In the genomic region with DNA sequence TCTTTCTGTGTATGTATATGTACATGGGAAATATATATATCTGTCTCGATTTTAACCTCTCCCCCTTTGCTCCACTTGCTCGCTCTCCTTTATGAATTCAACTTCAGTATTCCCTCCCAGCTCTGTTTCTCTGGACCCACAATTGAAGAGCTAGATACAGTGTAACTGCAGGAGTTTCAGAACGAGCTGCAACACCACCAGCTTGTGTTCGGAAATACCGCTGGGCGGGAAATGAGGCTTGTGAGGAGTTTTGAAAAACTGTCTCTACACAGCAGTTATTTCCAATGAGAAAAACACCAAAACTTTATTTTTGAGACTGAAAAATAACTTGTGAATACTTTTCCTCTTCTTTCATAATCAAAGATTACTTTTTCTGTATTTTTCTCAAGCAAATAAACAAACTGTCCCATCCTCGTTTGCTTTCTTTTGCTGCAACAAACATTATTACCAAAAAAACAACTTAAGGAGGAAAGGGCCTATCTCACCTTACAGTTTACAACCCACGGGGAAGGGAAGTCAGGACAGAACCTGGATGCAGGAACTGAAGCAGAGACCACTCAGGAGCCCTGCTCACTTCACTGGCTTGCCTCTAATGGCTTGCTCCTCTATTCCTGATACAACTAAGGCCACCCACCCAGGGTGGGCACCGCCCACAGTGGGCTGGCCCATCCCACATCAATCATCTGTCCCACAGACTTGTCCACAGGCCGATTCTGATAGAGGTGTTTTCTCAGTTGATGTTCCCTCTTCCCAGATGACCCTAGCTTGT, we compare ENCODE assay signal across 8 mouse cellular contexts. TPM values are rescaled to one million over a fixed set of nuclear protein-coding genes. Genes with fewer than 3 reads are reported as not detected.
DNase-seq lines count a peak whose midpoint lies in the region; ATAC-seq and TF ChIP-seq lines count a peak whose summit lies in the region.

No protein-coding gene starts in this region.

- peaks cover 11% of the 10 kb centered on the region; the same call in 1 of the 2 replicates for H3K4me1 ChIP-seq in intestine, embryonic 14.5 days (replicated peaks; ENCODE audit: control insufficient read depth, insufficient read depth, low read length)
- 0 out of 2 replicates have a peak, but pooled peaks cover 2% of the 10 kb centered on the region for H3K4me1 ChIP-seq in intestine, embryonic 15.5 days (replicated peaks)
- H3K4me1 ChIP-seq in MEL (ENCODE audit: control insufficient read depth in 1 of 2, insufficient read depth in 2 of 2, low read length in 2 of 2): peaks cover 12 to 25% of the 10 kb centered on the region in 2 experiments
- H3K4me1 ChIP-seq in neural tube, embryonic 11.5 days (ENCODE audit: control insufficient read depth, insufficient read depth, low read length): peaks cover 19% of the 10 kb centered on the region

- TF ChIP-seq CTCF in MEL (IDR thresholded peaks at IDR 0.05 in 2 of 3, conservative IDR thresholded peaks at IDR 0.05 in 1 of 3; ENCODE audit: control insufficient read depth in 1 of 3, insufficient read depth in 1 of 3, low read depth in 2 of 3, low read length in 3 of 3, poor library complexity in 1 of 3, severe bottlenecking in 1 of 3): no peak

- 49% methylated on average over 10 of the region's 10 CpGs for WGBS in intestine, embryonic 14.5 days
- WGBS in intestine, embryonic 15.5 days: 50% methylated on average over 10 of the region's 10 CpGs
- 49% methylated on average over 10 of the region's 10 CpGs for WGBS in neural tube, embryonic 11.5 days

- no peaks in the 10 kb centered on the region for H3K27me3 ChIP-seq in intestine, embryonic 14.5 days (replicated peaks; ENCODE audit: control insufficient read depth, insufficient read depth, low read length)
- H3K27me3 ChIP-seq in intestine, embryonic 15.5 days (replicated peaks): no peaks in the 10 kb centered on the region
- H3K27me3 ChIP-seq in MEL (ENCODE audit: control insufficient read depth in 1 of 2, insufficient read depth in 2 of 2, low read length in 2 of 2): no peaks in the 10 kb centered on the region
- H3K27me3 ChIP-seq in neural tube, embryonic 11.5 days (ENCODE audit: control insufficient read depth, insufficient read depth, low read length): no peaks in the 10 kb centered on the region

- H3K27ac ChIP-seq in intestine, embryonic 14.5 days (ENCODE audit: low read depth): no peak overlapping the region
- no peak overlapping the region for H3K27ac ChIP-seq in intestine, embryonic 15.5 days
- H3K27ac ChIP-seq in MEL (ENCODE audit: control insufficient read depth, low read depth, low read length): peak overlapping the region; percentile 97
- H3K27ac ChIP-seq in neural tube, embryonic 11.5 days (ENCODE audit: low read depth, low read length): no peak overlapping the region

- TF ChIP-seq EP300 in MEL (IDR thresholded peaks at IDR 0.05; ENCODE audit: low read depth in 1 of 2, low read length in 2 of 2): peak in 1 of 2 experiments; percentile 26; a peak in 1 of 4 replicates

- DNase-seq in intestine, embryonic 14.5 days (ENCODE audit: low spot score): no peak
- peak; percentile 91 for DNase-seq in MEL (ENCODE audit: low read depth, low spot score)
- peak; percentile 43 for DNase-seq in neural tube, embryonic 11.5 days (ENCODE audit: low spot score)
- DNase-seq in frontal cortex, postnatal 10 days (ENCODE audit: low spot score in 2 of 2): no peak
- no peak for DNase-seq in layer of hippocampus, adult 11-12 months (ENCODE audit: low spot score)
- no peak for DNase-seq in kidney, postnatal 36 days

- no peaks in the 10 kb centered on the region for H3K9me3 ChIP-seq in intestine, embryonic 14.5 days (ENCODE audit: control insufficient read depth, low read length)
- H3K9me3 ChIP-seq in intestine, embryonic 15.5 days: no peaks in the 10 kb centered on the region
- no peaks in the 10 kb centered on the region for H3K9me3 ChIP-seq in MEL (replicated peaks; ENCODE audit: insufficient read depth, low read length)
- H3K9me3 ChIP-seq in neural tube, embryonic 11.5 days (ENCODE audit: control insufficient read depth, low read length): no peaks in the 10 kb centered on the region

- TF ChIP-seq POLR2A in MEL (IDR thresholded peaks at IDR 0.05; ENCODE audit: control insufficient read depth in 1 of 2, insufficient read depth in 1 of 2, low read depth in 1 of 2, low read length in 2 of 2, poor library complexity in 1 of 2): peak; percentile 69 to 99

- ATAC-seq in intestine, embryonic 14.5 days (replicated peaks; ENCODE audit: low FRiP score, low TSS enrichment, low read depth): no peak
- ATAC-seq in intestine, embryonic 15.5 days: no peak
- ATAC-seq in erythroblast, adult 5-6 weeks (replicated peaks; ENCODE audit: low FRiP score, poor library complexity, severe bottlenecking): peak; percentile 77
- no peak for ATAC-seq in neural tube, embryonic 11.5 days (ENCODE audit: insufficient read depth, low FRiP score, low TSS enrichment)

- no peak overlapping the region for H3K9ac ChIP-seq in intestine, embryonic 14.5 days (ENCODE audit: low read length)
- no peak overlapping the region for H3K9ac ChIP-seq in intestine, embryonic 15.5 days
- H3K9ac ChIP-seq in MEL (ENCODE audit: control insufficient read depth, low read depth, low read length, poor library complexity, severe bottlenecking): peak overlapping the region; percentile 98
- no peak overlapping the region for H3K9ac ChIP-seq in neural tube, embryonic 11.5 days (ENCODE audit: low read length)

- peak overlapping the region; percentile 91; the same call in 1 of the 2 replicates for H3K4me2 ChIP-seq in intestine, embryonic 14.5 days (ENCODE audit: low read length)
- no peak overlapping the region for H3K4me2 ChIP-seq in intestine, embryonic 15.5 days (replicated peaks)
- no peak overlapping the region for H3K4me2 ChIP-seq in neural tube, embryonic 11.5 days (ENCODE audit: low read depth)

- H3K79me2 ChIP-seq in MEL (ENCODE audit: control insufficient read depth, insufficient read depth, low read length, poor library complexity): peaks cover 30% of the 10 kb centered on the region

- H3K36me3 ChIP-seq in intestine, embryonic 14.5 days (ENCODE audit: control insufficient read depth, insufficient read depth, low read length): no peaks in the 10 kb centered on the region
- no peaks in the 10 kb centered on the region for H3K36me3 ChIP-seq in intestine, embryonic 15.5 days
- peaks cover 0 to 30% of the 10 kb centered on the region in 2 experiments; a peak in 3 of 4 replicates for H3K36me3 ChIP-seq in MEL (ENCODE audit: control insufficient read depth in 1 of 2, insufficient read depth in 2 of 2, low read length in 2 of 2)
- no peaks in the 10 kb centered on the region for H3K36me3 ChIP-seq in neural tube, embryonic 11.5 days (ENCODE audit: control insufficient read depth, insufficient read depth, low read length)

- 0 out of 2 replicates have a peak overlapping the region, but pooled peaks have one; percentile 87 for H3K4me3 ChIP-seq in intestine, embryonic 14.5 days (ENCODE audit: low read depth, low read length)
- no peak overlapping the region for H3K4me3 ChIP-seq in intestine, embryonic 15.5 days (replicated peaks)
- H3K4me3 ChIP-seq in MEL (ENCODE audit: control insufficient read depth in 1 of 2, insufficient read depth in 1 of 2, low read depth in 2 of 2, low read length in 2 of 2): peak overlapping the region; percentile 80 to 86
- H3K4me3 ChIP-seq in neural tube, embryonic 11.5 days (ENCODE audit: low read depth, low read length): no peak overlapping the region

- TF ChIP-seq RAD21 in MEL (IDR thresholded peaks at IDR 0.05; ENCODE audit: low read depth, low read length): no peak

TF ChIP-seq in MEL, 35 proteins besides CTCF, POLR2A, EP300 and RAD21 (continues in another document):
- no peak for TF ChIP-seq ETS1 (IDR thresholded peaks at IDR 0.05; ENCODE audit: low read depth, low read length)
- TF ChIP-seq SIN3A (IDR thresholded peaks at IDR 0.05; ENCODE audit: low read length): peak; percentile 82
- peak; percentile 46; the same call in 1 of the 2 replicates for TF ChIP-seq RCOR1 (IDR thresholded peaks at IDR 0.05; ENCODE audit: low read depth, low read length)
- TF ChIP-seq MAZ (IDR thresholded peaks at IDR 0.05; ENCODE audit: low read depth, low read length): peak; percentile 46; the same call in 1 of the 2 replicates
- peak; percentile 94 for TF ChIP-seq CHD1 (IDR thresholded peaks at IDR 0.05; ENCODE audit: low read depth, low read length)
- TF ChIP-seq TBP (IDR thresholded peaks at IDR 0.05; ENCODE audit: low read depth, low read length): peak; percentile 93
- 0 out of 2 replicates have a peak, but pooled peaks have one; percentile 19 for TF ChIP-seq MAX (IDR thresholded peaks at IDR 0.05; ENCODE audit: low read length)
- 0 out of 2 replicates have a peak, but pooled peaks have one; percentile 22 for TF ChIP-seq GATA1 (IDR thresholded peaks at IDR 0.05; ENCODE audit: low read depth, low read length)
- peak; percentile 74 for TF ChIP-seq TCF12 (IDR thresholded peaks at IDR 0.05; ENCODE audit: low read depth, low read length)
- TF ChIP-seq MXI1 (IDR thresholded peaks at IDR 0.05; ENCODE audit: low read depth, low read length): peak; percentile 76
- no peak for TF ChIP-seq ZKSCAN1 (IDR thresholded peaks at IDR 0.05; ENCODE audit: low read depth, low read length)
- TF ChIP-seq ZNF384 (IDR thresholded peaks at IDR 0.05; ENCODE audit: low read depth, low read length): no peak
- TF ChIP-seq JUND (IDR thresholded peaks at IDR 0.05; ENCODE audit: low read depth, low read length): 0 out of 2 replicates have a peak, but pooled peaks have one; percentile 37
- TF ChIP-seq E2F4 (IDR thresholded peaks at IDR 0.05; ENCODE audit: borderline replicate concordance, low read depth, low read length): peak; percentile 83
- no peak for TF ChIP-seq MYB (IDR thresholded peaks at IDR 0.05; ENCODE audit: low read depth, low read length)
- TF ChIP-seq NRF1 (IDR thresholded peaks at IDR 0.05; ENCODE audit: insufficient read depth, low read depth, low read length, poor library complexity, severe bottlenecking): no peak
- no peak for TF ChIP-seq TAL1 (IDR thresholded peaks at IDR 0.05; ENCODE audit: low read length)
- TF ChIP-seq HCFC1 (IDR thresholded peaks at IDR 0.05; ENCODE audit: low read depth, low read length): peak; percentile 60; the same call in 1 of the 2 replicates
- TF ChIP-seq UBTF (IDR thresholded peaks at IDR 0.05; ENCODE audit: borderline replicate concordance, insufficient read depth, low read depth, low read length): no peak

RNA-seq across cellular contexts. Expression of a gene that starts 1.3 kb away (rescaled TPM):
- polyA plus RNA-seq in intestine, embryonic 14.5 days (2014; fragmentation: Nextera tagmentation; extraction: Ambion mirVana): 25.9 and 27.9 TPM in 2 replicates
- polyA plus RNA-seq in intestine, embryonic 15.5 days (2015; fragmentation: Nextera tagmentation; extraction: Ambion mirVana): 19.0 and 23.6 TPM in 2 replicates
- total RNA-seq in MEL (2012; rRNA removed): 25.6 and 28.9 TPM in 2 replicates
- polyA plus RNA-seq in MEL (2012; ENCODE audit: insufficient read depth in 1 of 2, insufficient read length in 2 of 2, low read depth in 1 of 2, low replicate concordance in 2 of 2, missing spikeins in 1 of 2): 10 to 100 TPM in 1 of 2 experiments, not detected in 1; 31.0 TPM
- 19.8 and 29.7 TPM in 2 replicates for total RNA-seq in erythroblast, adult 5-6 weeks (2015; ENCODE audit: low replicate concordance)
- 21.2 and 40.1 TPM in 2 replicates for total RNA-seq in erythroblast, adult 5-6 weeks (2017; ENCODE audit: low replicate concordance)
- 25.7 and 26.6 TPM in 2 replicates for polyA plus RNA-seq in neural tube, embryonic 11.5 days (2014; fragmentation: Nextera tagmentation; extraction: Ambion mirVana)

Comparison
In these comparisons a context has a peak if more than half of its experiments do, and no peak if none do; other contexts are left out.
1. H3K4me3 ChIP-seq: peak in intestine, embryonic 14.5 days (single experiment) and MEL (2 of 2); none in intestine, embryonic 15.5 days (single experiment) and neural tube, embryonic 11.5 days (single experiment).
2. DNase-seq: peak in MEL (single experiment) and neural tube, embryonic 11.5 days (single experiment); none in intestine, embryonic 14.5 days (single experiment), frontal cortex, postnatal 10 days (0 of 2), layer of hippocampus, adult 11-12 months (single experiment) and kidney, postnatal 36 days (0 of 2).